Mouse (Mus musculus): ENCODE measurements around the gene Bcl2l14. TPM values are rescaled to one million over a fixed set of nuclear protein-coding genes. Genes with fewer than 3 reads are reported as not detected.

Bcl2l14 gene
- polyA plus RNA-seq, 1 experiment: 2.1 TPM

DNA sequence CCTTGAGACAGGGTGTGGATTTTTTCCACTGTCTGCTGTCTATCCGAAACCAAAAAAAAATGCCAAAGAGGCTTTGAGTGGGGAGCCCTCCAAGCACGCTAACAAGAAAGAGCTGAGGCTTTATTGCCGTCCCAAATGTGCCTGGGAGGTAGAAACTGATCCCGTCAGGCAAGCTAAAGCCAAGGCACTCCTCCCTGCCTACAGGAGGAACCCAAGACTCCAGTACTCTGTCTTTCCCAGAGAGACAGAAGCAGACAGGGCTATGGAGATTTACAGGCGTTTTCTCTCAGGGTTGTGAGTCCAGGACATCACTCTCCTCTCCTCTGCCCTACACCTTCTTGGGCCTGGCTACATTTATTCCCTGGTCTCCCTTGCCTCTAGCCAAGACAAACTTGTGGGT is 32.3 kb downstream of the Bcl2l14 start:
- Histone ChIP-seq H3K36me3 (ENCODE audit: control insufficient read depth, insufficient read depth, low read length) (no peaks in the 10 kb centered on the region), H3K27me3 (ENCODE audit: control insufficient read depth, insufficient read depth, low read length) (no peaks in the 10 kb centered on the region), H3K27ac (ENCODE audit: control insufficient read depth, insufficient read depth, low read length) (no peak overlapping the region), H3K4me1 (replicated peaks; ENCODE audit: control insufficient read depth, insufficient read depth, low read length) (no peaks in the 10 kb centered on the region), H3K4me3 (ENCODE audit: control insufficient read depth, insufficient read depth, low read length) (no peak overlapping the region)
- no peak for DNase-seq
- 94% methylated on average over 5 of the region's 5 CpGs for WGBS
- TF ChIP-seq CTCF (IDR thresholded peaks at IDR 0.05; ENCODE audit: borderline replicate concordance, control insufficient read depth, extremely low read depth, insufficient read depth, low read length, poor library complexity): no peak

DNA sequence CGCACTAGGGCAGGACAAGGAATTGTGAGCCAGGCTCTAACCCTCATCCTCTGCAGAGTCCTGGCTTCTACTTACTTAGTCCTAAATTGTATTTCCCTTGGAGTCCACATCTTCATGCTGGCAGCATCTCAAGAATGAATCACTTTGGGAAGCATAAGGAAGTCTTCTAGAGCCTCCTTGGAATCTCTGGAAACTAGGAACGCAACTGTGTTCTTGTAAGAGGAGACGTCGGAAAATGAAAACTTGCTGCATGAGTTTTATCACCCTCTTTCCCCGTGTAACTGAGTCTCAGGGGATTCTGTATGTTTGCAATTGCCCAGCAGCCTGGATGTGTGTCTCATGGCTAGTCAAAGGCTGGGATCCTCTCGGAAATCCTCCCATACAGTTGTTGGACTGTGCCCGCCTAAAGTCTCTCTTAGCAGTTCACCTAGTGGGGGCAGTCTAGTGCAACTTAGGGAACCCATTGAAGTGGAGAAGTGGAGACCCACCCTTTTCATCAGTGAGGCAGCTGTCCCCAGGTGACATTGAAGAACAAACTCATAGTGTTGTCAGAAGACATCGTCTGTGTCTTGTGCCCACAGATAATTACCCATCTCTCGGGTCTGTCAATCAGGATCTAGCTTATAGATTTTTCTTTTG is 34.2 kb downstream of the Bcl2l14 start:
- no peak overlapping the region for H3K27ac ChIP-seq (ENCODE audit: control insufficient read depth, insufficient read depth, low read length)
- 83% methylated on average over 9 of the region's 9 CpGs for WGBS
- no peaks in the 10 kb centered on the region for H3K4me1 ChIP-seq (replicated peaks; ENCODE audit: control insufficient read depth, insufficient read depth, low read length)
- no peaks in the 10 kb centered on the region for H3K27me3 ChIP-seq (ENCODE audit: control insufficient read depth, insufficient read depth, low read length)
- no peaks in the 10 kb centered on the region for H3K36me3 ChIP-seq (ENCODE audit: control insufficient read depth, insufficient read depth, low read length)
- DNase-seq: no peak
- TF ChIP-seq POLR2A (IDR thresholded peaks at IDR 0.05; ENCODE audit: control insufficient read depth, extremely low read depth, insufficient read depth, low read length, poor library complexity): no peak
- no peak for TF ChIP-seq CTCF (IDR thresholded peaks at IDR 0.05; ENCODE audit: borderline replicate concordance, control insufficient read depth, extremely low read depth, insufficient read depth, low read length, poor library complexity)
- no peak overlapping the region for H3K4me3 ChIP-seq (ENCODE audit: control insufficient read depth, insufficient read depth, low read length)

DNA sequence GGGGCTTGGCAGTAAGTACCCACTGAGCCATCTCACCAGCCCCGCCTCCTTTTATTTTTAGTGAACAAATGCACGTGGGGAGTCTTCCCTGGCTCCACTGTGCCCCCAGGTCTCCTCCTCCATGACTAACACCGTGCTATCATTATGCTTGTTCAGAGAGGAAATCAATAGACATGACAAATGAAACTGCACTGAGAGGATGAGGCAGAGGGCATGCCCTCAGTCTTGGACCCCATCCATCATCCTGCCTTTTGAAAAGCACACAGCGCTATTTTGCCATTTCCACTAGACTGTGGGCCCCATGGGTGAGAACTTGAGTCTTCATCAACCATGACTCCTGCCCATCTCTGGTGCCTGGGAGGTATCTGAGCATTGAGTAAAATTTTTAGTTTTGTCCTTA is 35.5 kb downstream of the Bcl2l14 start:
- Histone ChIP-seq H3K27me3 (ENCODE audit: control insufficient read depth, insufficient read depth, low read length) (no peaks in the 10 kb centered on the region), H3K27ac (ENCODE audit: control insufficient read depth, insufficient read depth, low read length) (no peak overlapping the region), H3K36me3 (ENCODE audit: control insufficient read depth, insufficient read depth, low read length) (no peaks in the 10 kb centered on the region), H3K4me1 (replicated peaks; ENCODE audit: control insufficient read depth, insufficient read depth, low read length) (no peaks in the 10 kb centered on the region), H3K4me3 (ENCODE audit: control insufficient read depth, insufficient read depth, low read length) (no peak overlapping the region)
- DNase-seq: no peak
- WGBS: 90% methylated on average over 4 of the region's 4 CpGs
- TF ChIP-seq CTCF (IDR thresholded peaks at IDR 0.05; ENCODE audit: borderline replicate concordance, control insufficient read depth, extremely low read depth, insufficient read depth, low read length, poor library complexity): no peak
- TF ChIP-seq POLR2A (IDR thresholded peaks at IDR 0.05; ENCODE audit: control insufficient read depth, extremely low read depth, insufficient read depth, low read length, poor library complexity): no peak

GRCm38 (mm10) chr6:134433281-134433680 is 37.2 kb downstream of the Bcl2l14 start:
- TF ChIP-seq POLR2A (IDR thresholded peaks at IDR 0.05; ENCODE audit: control insufficient read depth, extremely low read depth, insufficient read depth, low read length, poor library complexity) (no peak), CTCF (IDR thresholded peaks at IDR 0.05; ENCODE audit: borderline replicate concordance, control insufficient read depth, extremely low read depth, insufficient read depth, low read length, poor library complexity) (no peak)
- Histone ChIP-seq H3K36me3 (ENCODE audit: control insufficient read depth, insufficient read depth, low read length) (no peaks in the 10 kb centered on the region), H3K4me1 (replicated peaks; ENCODE audit: control insufficient read depth, insufficient read depth, low read length) (peaks cover 8% of the 10 kb centered on the region), H3K27ac (ENCODE audit: control insufficient read depth, insufficient read depth, low read length) (no peak overlapping the region), H3K27me3 (ENCODE audit: control insufficient read depth, insufficient read depth, low read length) (no peaks in the 10 kb centered on the region), H3K4me3 (ENCODE audit: control insufficient read depth, insufficient read depth, low read length) (no peak overlapping the region)
- DNase-seq: no peak
- WGBS: 96% methylated on average over 3 of the region's 3 CpGs

DNA sequence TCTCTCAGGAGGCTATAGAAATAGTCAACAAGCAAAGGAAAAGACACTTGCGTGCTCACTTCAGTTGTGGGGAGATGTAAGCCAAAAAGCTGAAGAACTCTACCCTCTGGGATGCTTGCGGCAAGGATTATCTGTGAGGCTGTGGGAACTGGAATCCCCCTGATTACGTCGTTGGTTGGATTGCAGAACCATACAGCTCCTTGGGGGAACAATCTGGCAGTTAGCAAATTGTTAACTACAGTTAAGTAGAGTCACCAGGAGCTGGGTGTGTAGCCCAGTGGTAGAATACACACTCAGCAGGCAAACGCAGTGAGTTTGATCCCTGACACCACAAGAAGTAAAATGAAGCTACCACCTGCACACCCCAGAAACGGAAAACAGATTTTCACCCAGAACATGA is 37.9 kb downstream of the Bcl2l14 start:
- Histone ChIP-seq H3K4me3 (ENCODE audit: control insufficient read depth, insufficient read depth, low read length) (no peak overlapping the region), H3K4me1 (replicated peaks; ENCODE audit: control insufficient read depth, insufficient read depth, low read length) (peaks cover 8% of the 10 kb centered on the region), H3K27me3 (ENCODE audit: control insufficient read depth, insufficient read depth, low read length) (no peaks in the 10 kb centered on the region), H3K27ac (ENCODE audit: control insufficient read depth, insufficient read depth, low read length) (no peak overlapping the region), H3K36me3 (ENCODE audit: control insufficient read depth, insufficient read depth, low read length) (no peaks in the 10 kb centered on the region)
- no peak for DNase-seq
- TF ChIP-seq POLR2A (IDR thresholded peaks at IDR 0.05; ENCODE audit: control insufficient read depth, extremely low read depth, insufficient read depth, low read length, poor library complexity) (no peak), CTCF (IDR thresholded peaks at IDR 0.05; ENCODE audit: borderline replicate concordance, control insufficient read depth, extremely low read depth, insufficient read depth, low read length, poor library complexity) (no peak)
- WGBS: 93% methylated on average over 6 of the region's 6 CpGs

GRCm38 (mm10) chr6:134434866-134435390 is 38.8 kb downstream of the Bcl2l14 start:
- no peaks in the 10 kb centered on the region for H3K27me3 ChIP-seq (ENCODE audit: control insufficient read depth, insufficient read depth, low read length)
- H3K36me3 ChIP-seq (ENCODE audit: control insufficient read depth, insufficient read depth, low read length): no peaks in the 10 kb centered on the region
- TF ChIP-seq CTCF (IDR thresholded peaks at IDR 0.05; ENCODE audit: borderline replicate concordance, control insufficient read depth, extremely low read depth, insufficient read depth, low read length, poor library complexity): no peak
- no peak for TF ChIP-seq POLR2A (IDR thresholded peaks at IDR 0.05; ENCODE audit: control insufficient read depth, extremely low read depth, insufficient read depth, low read length, poor library complexity)
- H3K4me3 ChIP-seq (ENCODE audit: control insufficient read depth, insufficient read depth, low read length): no peak overlapping the region
- WGBS: 95% methylated on average over 9 of the region's 9 CpGs
- no peak for DNase-seq
- H3K4me1 ChIP-seq (replicated peaks; ENCODE audit: control insufficient read depth, insufficient read depth, low read length): peaks cover 8% of the 10 kb centered on the region
- no peak overlapping the region for H3K27ac ChIP-seq (ENCODE audit: control insufficient read depth, insufficient read depth, low read length)

GRCm38 (mm10) chr6:134436955-134437354 is 40.8 kb downstream of the Bcl2l14 start:
- WGBS: 70% methylated on average over 5 of the region's 5 CpGs
- Histone ChIP-seq H3K36me3 (ENCODE audit: control insufficient read depth, insufficient read depth, low read length) (no peaks in the 10 kb centered on the region), H3K4me3 (ENCODE audit: control insufficient read depth, insufficient read depth, low read length) (no peak overlapping the region), H3K27ac (ENCODE audit: control insufficient read depth, insufficient read depth, low read length) (no peak overlapping the region), H3K27me3 (ENCODE audit: control insufficient read depth, insufficient read depth, low read length) (no peaks in the 10 kb centered on the region), H3K4me1 (replicated peaks; ENCODE audit: control insufficient read depth, insufficient read depth, low read length) (peaks cover 8% of the 10 kb centered on the region)
- TF ChIP-seq POLR2A (IDR thresholded peaks at IDR 0.05; ENCODE audit: control insufficient read depth, extremely low read depth, insufficient read depth, low read length, poor library complexity) (no peak), CTCF (IDR thresholded peaks at IDR 0.05; ENCODE audit: borderline replicate concordance, control insufficient read depth, extremely low read depth, insufficient read depth, low read length, poor library complexity) (no peak)
- DNase-seq: no peak
